Mouse (Mus musculus): ENCODE measurements at regions not wholly inside any gene's neighbourhood (a gene's known extent, or its start where the extent isn't known, plus 50 kb on each side); places are given as distances from the start of the nearest gene placed in this dataset.

GRCm38 (mm10) chr3:21945775-21946174 lies 130.7 kb upstream of the Tbl1xr1 start:
- no peaks in the 10 kb centered on the region for H3K36me3 ChIP-seq (ENCODE audit: control insufficient read depth, insufficient read depth)
- no peak for ATAC-seq
- no peaks in the 10 kb centered on the region for H3K4me1 ChIP-seq (replicated peaks; ENCODE audit: control insufficient read depth, insufficient read depth, low read length)
- WGBS: 89% methylated on average over 4 of the region's 4 CpGs
- no peaks in the 10 kb centered on the region for H3K27me3 ChIP-seq (replicated peaks; ENCODE audit: control insufficient read depth, insufficient read depth, low read length)
- no peak overlapping the region for H3K9ac ChIP-seq (replicated peaks; ENCODE audit: low read depth, low read length)
- no peak overlapping the region for H3K4me2 ChIP-seq (ENCODE audit: low read length)
- no peak overlapping the region for H3K4me3 ChIP-seq (replicated peaks; ENCODE audit: low read length)
- H3K9me3 ChIP-seq (ENCODE audit: control insufficient read depth, low read length): no peaks in the 10 kb centered on the region
- no peak overlapping the region for H3K27ac ChIP-seq (ENCODE audit: low read length)

- H3K4me2 ChIP-seq (ENCODE audit: low read length): no peak overlapping the region
- H3K9ac ChIP-seq (replicated peaks; ENCODE audit: low read depth, low read length): no peak overlapping the region
- H3K27me3 ChIP-seq (replicated peaks; ENCODE audit: control insufficient read depth, insufficient read depth, low read length): no peaks in the 10 kb centered on the region
- no peaks in the 10 kb centered on the region for H3K36me3 ChIP-seq (ENCODE audit: control insufficient read depth, insufficient read depth)
- no peaks in the 10 kb centered on the region for H3K9me3 ChIP-seq (ENCODE audit: control insufficient read depth, low read length)
- WGBS: 21% methylated on average over 3 of the region's 3 CpGs
- no peak for ATAC-seq
- H3K4me3 ChIP-seq (replicated peaks; ENCODE audit: low read length): no peak overlapping the region
- H3K4me1 ChIP-seq (replicated peaks; ENCODE audit: control insufficient read depth, insufficient read depth, low read length): no peaks in the 10 kb centered on the region
- H3K27ac ChIP-seq (ENCODE audit: low read length): no peak overlapping the region
Measured at GRCm38 (mm10) chr3:21947320-21948073, 129.0 kb upstream of the Tbl1xr1 start.

DNA sequence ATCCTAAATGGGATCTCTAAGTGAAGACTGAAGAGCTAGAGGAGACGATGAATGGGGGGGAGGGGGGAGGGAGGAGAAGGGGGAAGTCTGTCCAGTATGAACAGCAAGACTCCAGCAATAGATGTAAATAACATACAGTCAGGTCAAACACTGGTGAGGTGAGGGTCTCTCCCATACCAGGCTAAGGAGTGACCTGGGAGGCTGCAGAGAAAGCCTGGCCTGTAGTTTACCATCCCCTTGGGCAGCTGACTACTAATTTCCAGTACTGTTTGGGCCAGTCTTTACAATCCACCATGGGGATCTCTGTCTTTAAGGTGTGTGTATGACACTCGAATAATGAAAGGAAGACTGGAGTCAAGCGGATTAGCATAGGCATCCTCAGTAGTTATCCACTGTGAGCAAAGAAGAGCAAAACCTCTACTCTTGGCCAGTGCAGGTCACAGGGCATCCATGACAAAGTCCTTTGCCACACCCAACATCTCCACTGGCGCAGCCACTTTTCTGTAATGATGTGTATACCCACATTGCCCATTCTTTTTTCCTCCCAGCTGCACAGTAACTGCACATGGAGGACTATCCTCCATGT lies 128.3 kb upstream of the Tbl1xr1 start:
- Histone ChIP-seq H3K9ac (replicated peaks; ENCODE audit: low read depth, low read length) (no peak overlapping the region), H3K27ac (ENCODE audit: low read length) (no peak overlapping the region)
- WGBS: 69% methylated on average over 4 of the region's 4 CpGs

DNA sequence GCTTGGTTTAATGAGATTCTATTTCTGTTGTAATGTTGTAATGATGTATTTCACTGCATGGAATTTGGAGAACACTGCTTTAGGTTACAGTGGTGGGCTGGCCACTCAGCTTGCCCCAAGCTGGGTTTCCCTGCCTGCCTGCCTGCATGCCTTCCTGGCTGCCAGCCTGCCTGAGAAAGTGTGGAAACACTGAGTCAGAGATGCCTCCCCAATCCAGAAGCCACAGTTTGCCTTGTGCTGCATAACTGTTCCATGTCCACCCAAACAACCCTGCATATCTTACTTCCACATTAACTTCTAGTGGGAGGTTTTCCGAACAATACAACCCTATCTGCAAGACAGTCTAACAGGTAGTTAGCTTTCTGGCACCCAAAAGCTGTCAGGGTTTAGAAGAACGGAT lies 127.0 kb upstream of the Tbl1xr1 start:
- Histone ChIP-seq H3K36me3 (ENCODE audit: control insufficient read depth, insufficient read depth) (no peaks in the 10 kb centered on the region), H3K4me3 (replicated peaks; ENCODE audit: low read length) (no peak overlapping the region), H3K4me2 (ENCODE audit: low read length) (no peak overlapping the region), H3K9ac (replicated peaks; ENCODE audit: low read depth, low read length) (no peak overlapping the region), H3K9me3 (ENCODE audit: control insufficient read depth, low read length) (no peaks in the 10 kb centered on the region), H3K27ac (ENCODE audit: low read length) (no peak overlapping the region), H3K27me3 (replicated peaks; ENCODE audit: control insufficient read depth, insufficient read depth, low read length) (no peaks in the 10 kb centered on the region), H3K4me1 (replicated peaks; ENCODE audit: control insufficient read depth, insufficient read depth, low read length) (peaks cover 5% of the 10 kb centered on the region; the same call in 1 of the 2 replicates)
- ATAC-seq: no peak
- WGBS: 93% methylated on average over 2 of the region's 2 CpGs

More for the DNA sequence above, 128.3 kb upstream of the Tbl1xr1 start:
- Histone ChIP-seq H3K4me1 (replicated peaks; ENCODE audit: control insufficient read depth, insufficient read depth, low read length) (peaks cover 5% of the 10 kb centered on the region; the same call in 1 of the 2 replicates), H3K4me3 (replicated peaks; ENCODE audit: low read length) (no peak overlapping the region), H3K27me3 (replicated peaks; ENCODE audit: control insufficient read depth, insufficient read depth, low read length) (no peaks in the 10 kb centered on the region), H3K9me3 (ENCODE audit: control insufficient read depth, low read length) (no peaks in the 10 kb centered on the region), H3K4me2 (ENCODE audit: low read length) (no peak overlapping the region), H3K36me3 (ENCODE audit: control insufficient read depth, insufficient read depth) (no peaks in the 10 kb centered on the region)
- no peak for ATAC-seq

- ATAC-seq: no peak
Measured at GRCm38 (mm10) chr3:21950571-21950970, 125.9 kb upstream of the Tbl1xr1 start.

GRCm38 (mm10) chr3:21951446-21952285 lies 124.8 kb upstream of the Tbl1xr1 start:
- Histone ChIP-seq H3K4me3 (replicated peaks; ENCODE audit: low read length) (no peak overlapping the region), H3K9me3 (ENCODE audit: control insufficient read depth, low read length) (no peaks in the 10 kb centered on the region)
- ATAC-seq: no peak

More at GRCm38 (mm10) chr3:21950571-21950970, 125.9 kb upstream of the Tbl1xr1 start:
- Histone ChIP-seq H3K27me3 (replicated peaks; ENCODE audit: control insufficient read depth, insufficient read depth, low read length) (no peaks in the 10 kb centered on the region), H3K9me3 (ENCODE audit: control insufficient read depth, low read length) (no peaks in the 10 kb centered on the region), H3K36me3 (ENCODE audit: control insufficient read depth, insufficient read depth) (no peaks in the 10 kb centered on the region), H3K4me1 (replicated peaks; ENCODE audit: control insufficient read depth, insufficient read depth, low read length) (peaks cover 5% of the 10 kb centered on the region; the same call in 1 of the 2 replicates), H3K9ac (replicated peaks; ENCODE audit: low read depth, low read length) (no peak overlapping the region), H3K4me2 (ENCODE audit: low read length) (no peak overlapping the region), H3K4me3 (replicated peaks; ENCODE audit: low read length) (no peak overlapping the region), H3K27ac (ENCODE audit: low read length) (no peak overlapping the region)
- 81% methylated on average over 5 of the region's 5 CpGs for WGBS

GRCm38 (mm10) chr3:21952695-21953415 lies 123.6 kb upstream of the Tbl1xr1 start:
- Histone ChIP-seq H3K9ac (replicated peaks; ENCODE audit: low read depth, low read length) (no peak overlapping the region), H3K4me1 (replicated peaks; ENCODE audit: control insufficient read depth, insufficient read depth, low read length) (peaks cover 5% of the 10 kb centered on the region; the same call in 1 of the 2 replicates), H3K27me3 (replicated peaks; ENCODE audit: control insufficient read depth, insufficient read depth, low read length) (no peaks in the 10 kb centered on the region), H3K36me3 (ENCODE audit: control insufficient read depth, insufficient read depth) (no peaks in the 10 kb centered on the region), H3K9me3 (ENCODE audit: control insufficient read depth, low read length) (no peaks in the 10 kb centered on the region), H3K4me2 (ENCODE audit: low read length) (no peak overlapping the region), H3K27ac (ENCODE audit: low read length) (no peak overlapping the region), H3K4me3 (replicated peaks; ENCODE audit: low read length) (no peak overlapping the region)
- peak; percentile 78; the same call in 1 of the 2 replicates for ATAC-seq
- 33% methylated on average over 8 of the region's 8 CpGs for WGBS

More at GRCm38 (mm10) chr3:21951446-21952285, 124.8 kb upstream of the Tbl1xr1 start:
- Histone ChIP-seq H3K36me3 (ENCODE audit: control insufficient read depth, insufficient read depth) (no peaks in the 10 kb centered on the region), H3K9ac (replicated peaks; ENCODE audit: low read depth, low read length) (no peak overlapping the region), H3K4me2 (ENCODE audit: low read length) (no peak overlapping the region), H3K4me1 (replicated peaks; ENCODE audit: control insufficient read depth, insufficient read depth, low read length) (peaks cover 5% of the 10 kb centered on the region; the same call in 1 of the 2 replicates), H3K27ac (ENCODE audit: low read length) (no peak overlapping the region), H3K27me3 (replicated peaks; ENCODE audit: control insufficient read depth, insufficient read depth, low read length) (no peaks in the 10 kb centered on the region)
- WGBS: 90% methylated on average over 13 of the region's 13 CpGs

DNA sequence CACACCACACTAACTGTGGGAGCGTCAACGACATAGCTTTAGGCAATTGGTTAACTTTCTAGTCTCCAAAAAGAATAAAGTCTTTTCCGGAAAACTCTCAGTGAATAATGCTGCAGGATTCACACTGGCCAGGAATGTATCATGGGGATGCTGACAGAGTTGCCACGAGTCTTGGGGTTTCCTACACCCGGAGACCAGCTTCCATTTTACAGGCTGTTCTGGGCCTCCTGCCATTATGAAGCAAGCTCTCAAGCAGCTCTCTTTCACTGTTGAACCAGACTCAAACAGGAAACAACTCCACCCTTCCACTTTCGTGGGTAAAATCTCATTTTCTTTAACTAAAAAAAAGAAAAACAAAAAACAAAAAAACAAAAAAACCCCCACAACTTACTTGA lies 123.0 kb upstream of the Tbl1xr1 start:
- H3K36me3 ChIP-seq (ENCODE audit: control insufficient read depth, insufficient read depth): no peaks in the 10 kb centered on the region
- no peak overlapping the region for H3K27ac ChIP-seq (ENCODE audit: low read length)
- no peak overlapping the region for H3K9ac ChIP-seq (replicated peaks; ENCODE audit: low read depth, low read length)
- H3K4me2 ChIP-seq (ENCODE audit: low read length): no peak overlapping the region
- H3K9me3 ChIP-seq (ENCODE audit: control insufficient read depth, low read length): no peaks in the 10 kb centered on the region
- H3K27me3 ChIP-seq (replicated peaks; ENCODE audit: control insufficient read depth, insufficient read depth, low read length): no peaks in the 10 kb centered on the region
- no peak overlapping the region for H3K4me3 ChIP-seq (replicated peaks; ENCODE audit: low read length)
- peaks cover 5% of the 10 kb centered on the region; the same call in 1 of the 2 replicates for H3K4me1 ChIP-seq (replicated peaks; ENCODE audit: control insufficient read depth, insufficient read depth, low read length)
- WGBS: 86% methylated on average over 6 of the region's 6 CpGs
- no peak for ATAC-seq
